Mouse (Mus musculus) stomach, adult 2 months (tissue): ENCODE results near the gene Tmem51. TPM values are rescaled to one million over a fixed set of nuclear protein-coding genes. Genes with fewer than 3 reads are reported as not detected.

Source experiments
- polyA plus RNA-seq: library from polyadenylated mRNA; depleted of rRNA; stranded (reverse); fragments of >200 nt; gene quantifications from 2 replicates; pipeline ENCODE4 v1.2.3, GENCODE M21; 2012; rRNA removed

The Tmem51 gene
- 53.1 and 59.3 TPM in 2 replicates for polyA plus RNA-seq

GRCm38 (mm10) chr4:142084131-142084899 is at the start of gene Tmem51:
Gene Tmem51 (minus strand): TSS chr4:142084304.

GRCm38 (mm10) chr4:142014659-142015608 is 69.2 kb downstream of the Tmem51 start, which contains the start of gene Fhad1:
Gene Fhad1 (minus strand): TSS chr4:142015082.

Other genes with a start within 250 kb of the Tmem51 start
- 0.35 TPM in 1 of 2 replicates, not detected in the other for gene Ctrc, start 237.9 kb downstream of the Tmem51 start, polyA plus RNA-seq
- 140 and 177 TPM in 2 replicates for gene Efhd2, start 209.4 kb downstream of the Tmem51 start, polyA plus RNA-seq
- gene Fhad1, start 69.2 kb downstream of the Tmem51 start, polyA plus RNA-seq: 0.45 and 0.88 TPM in 2 replicates
- 10.3 and 19.2 TPM in 2 replicates for gene Kazn, start 155.1 kb upstream of the Tmem51 start, polyA plus RNA-seq